22 mouse cellular contexts compared by ENCODE assay signal in genomic region chr3:52815497-52815896, GRCm38 (mm10).
A peak's percentile ranks its signal among the peaks of the same experiment; 100 is the strongest.
DNase-seq lines count a peak whose midpoint lies in the region; ATAC-seq lines count a peak whose summit lies in the region.
"Had no signal": no experiment of that assay in that cellular context is flagged by ENCODE, and none has a peak within 500 bp of the region (broad histone marks: within the 10 kb centered on the region; RNA-seq: fewer than 3 reads in every experiment).

No protein-coding gene starts in this region.

- WGBS in midbrain, embryonic 10.5 days, result 53% methylated on average over 7 of the region's 7 CpGs
- 23% methylated on average over 7 of the region's 7 CpGs for WGBS in midbrain, embryonic 14.5 days
- WGBS in neural tube, embryonic 15.5 days, result 46% methylated on average over 7 of the region's 7 CpGs

- no peak overlapping the region for H3K4me3 ChIP-seq in midbrain, embryonic 10.5 days
- H3K4me3 ChIP-seq in midbrain, embryonic 14.5 days (replicated peaks; ENCODE audit: low read depth, low read length), result no peak overlapping the region
- no peak overlapping the region for H3K4me3 ChIP-seq in neural tube, embryonic 15.5 days (replicated peaks)
- H3K4me3 ChIP-seq: forebrain, embryonic 10.5 days; forebrain, embryonic 13.5 days; gastrocnemius, adult 2 months; hindbrain, embryonic 15.5 days had no signal

- H3K4me1 ChIP-seq in midbrain, embryonic 10.5 days, result peaks cover 30% of the 10 kb centered on the region
- peaks cover 12% of the 10 kb centered on the region; the same call in 1 of the 2 replicates for H3K4me1 ChIP-seq in midbrain, embryonic 14.5 days (ENCODE audit: control insufficient read depth, insufficient read depth, low read length)
- H3K4me1 ChIP-seq in neural tube, embryonic 15.5 days, result peaks cover 4% of the 10 kb centered on the region; the same call in 1 of the 2 replicates
- H3K4me1 ChIP-seq: forebrain, embryonic 13.5 days; hindbrain, embryonic 15.5 days had no signal

- no peak overlapping the region for H3K4me2 ChIP-seq in midbrain, embryonic 14.5 days (ENCODE audit: low read length)
- H3K4me2 ChIP-seq in neural tube, embryonic 15.5 days, result no peak overlapping the region
- H3K4me2 ChIP-seq: forebrain, embryonic 13.5 days; heart, embryonic 11.5 days; hindbrain, embryonic 15.5 days had no signal

- H3K36me3 ChIP-seq in midbrain, embryonic 10.5 days, result no peaks in the 10 kb centered on the region
- no peaks in the 10 kb centered on the region for H3K36me3 ChIP-seq in midbrain, embryonic 14.5 days (ENCODE audit: control insufficient read depth, insufficient read depth, low read length)
- no peaks in the 10 kb centered on the region for H3K36me3 ChIP-seq in neural tube, embryonic 15.5 days
- H3K36me3 ChIP-seq: forebrain, embryonic 10.5 days; hindbrain, embryonic 15.5 days had no signal

- peaks cover 1% of the 10 kb centered on the region; the same call in 1 of the 2 replicates for H3K27me3 ChIP-seq in midbrain, embryonic 10.5 days (ENCODE audit: low read depth, poor library complexity, severe bottlenecking)
- H3K27me3 ChIP-seq in midbrain, embryonic 14.5 days (ENCODE audit: control insufficient read depth, insufficient read depth, low read length), result no peaks in the 10 kb centered on the region
- H3K27me3 ChIP-seq in neural tube, embryonic 15.5 days (replicated peaks), result no peaks in the 10 kb centered on the region
- H3K27me3 ChIP-seq: forebrain, embryonic 13.5 days; hindbrain, embryonic 15.5 days had no signal

- peak overlapping the region; percentile 67 for H3K27ac ChIP-seq in midbrain, embryonic 10.5 days (replicated peaks)
- H3K27ac ChIP-seq in midbrain, embryonic 14.5 days (replicated peaks; ENCODE audit: low read depth, low read length), result no peak overlapping the region
- H3K27ac ChIP-seq in neural tube, embryonic 15.5 days (replicated peaks), result no peak overlapping the region
- H3K27ac ChIP-seq: forebrain, embryonic 13.5 days; gastrocnemius, adult 2 months; hindbrain, embryonic 15.5 days had no signal

- peak; percentile 35 for DNase-seq in embryo, embryonic 10 days (ENCODE audit: low spot score)
- DNase-seq in embryo, embryonic 9.5 days (ENCODE audit: extremely low spot score), result no peak
- DNase-seq in midbrain, embryonic 10.5 days (ENCODE audit: low spot score), result no peak
- DNase-seq in midbrain, embryonic 14.5 days, result no peak
- DNase-seq in neural tube, embryonic 10.5 days (ENCODE audit: extremely low spot score, low spot score), result peak; percentile 13
- DNase-seq in right cerebral cortex, postnatal 10 days (ENCODE audit: low spot score in 2 of 2), result no peak
- DNase-seq: adrenal gland, adult 8-10 months; adrenal gland, postnatal 25 days; cerebellum, adult 11-12 months; cerebellum, adult 8-10 months; cerebellum, postnatal 10 days; cerebellum, postnatal 36 days; forebrain, postnatal 0 days; gastrocnemius, adult 2 months; gastrocnemius, postnatal 14 days; heart, adult 11 months had no signal

- no peak overlapping the region for H3K9ac ChIP-seq in midbrain, embryonic 14.5 days (replicated peaks; ENCODE audit: low read length)
- H3K9ac ChIP-seq in neural tube, embryonic 15.5 days (replicated peaks), result no peak overlapping the region
- H3K9ac ChIP-seq: forebrain, embryonic 13.5 days; forebrain, postnatal 0 days; hindbrain, embryonic 15.5 days had no signal

- no peak for ATAC-seq in midbrain, embryonic 14.5 days (ENCODE audit: low FRiP score, low TSS enrichment)
- ATAC-seq in neural tube, embryonic 15.5 days (ENCODE audit: low FRiP score), result no peak
- ATAC-seq: activated CD4-positive, CD25-positive, alpha-beta regulatory T cell, adult 4 months; forebrain, embryonic 13.5 days; forebrain, postnatal 0 days had no signal

- H3K9me3 ChIP-seq in midbrain, embryonic 10.5 days (replicated peaks), result no peaks in the 10 kb centered on the region
- no peaks in the 10 kb centered on the region for H3K9me3 ChIP-seq in midbrain, embryonic 14.5 days (ENCODE audit: control insufficient read depth, low read length)
- H3K9me3 ChIP-seq in neural tube, embryonic 15.5 days (replicated peaks), result no peaks in the 10 kb centered on the region
- H3K9me3 ChIP-seq: forebrain, embryonic 10.5 days; forebrain, embryonic 13.5 days; hindbrain, embryonic 15.5 days had no signal

Comparison
In these comparisons a context has a peak if more than half of its experiments do, and no peak if none do; other contexts are left out.
1. DNase-seq: peak in embryo, embryonic 10 days (single experiment) and neural tube, embryonic 10.5 days (single experiment); none in embryo, embryonic 9.5 days (single experiment), midbrain, embryonic 10.5 days (single experiment), midbrain, embryonic 14.5 days (single experiment) and right cerebral cortex, postnatal 10 days (0 of 2).